Mouse (Mus musculus): ENCODE results near the gene Armh1.
"Not testable (repeated sequence)": the region's sequence is repeated elsewhere in the genome, so short reads cannot be mapped to it uniquely, and the experiment has no call there.

Gene Armh1

DNA sequence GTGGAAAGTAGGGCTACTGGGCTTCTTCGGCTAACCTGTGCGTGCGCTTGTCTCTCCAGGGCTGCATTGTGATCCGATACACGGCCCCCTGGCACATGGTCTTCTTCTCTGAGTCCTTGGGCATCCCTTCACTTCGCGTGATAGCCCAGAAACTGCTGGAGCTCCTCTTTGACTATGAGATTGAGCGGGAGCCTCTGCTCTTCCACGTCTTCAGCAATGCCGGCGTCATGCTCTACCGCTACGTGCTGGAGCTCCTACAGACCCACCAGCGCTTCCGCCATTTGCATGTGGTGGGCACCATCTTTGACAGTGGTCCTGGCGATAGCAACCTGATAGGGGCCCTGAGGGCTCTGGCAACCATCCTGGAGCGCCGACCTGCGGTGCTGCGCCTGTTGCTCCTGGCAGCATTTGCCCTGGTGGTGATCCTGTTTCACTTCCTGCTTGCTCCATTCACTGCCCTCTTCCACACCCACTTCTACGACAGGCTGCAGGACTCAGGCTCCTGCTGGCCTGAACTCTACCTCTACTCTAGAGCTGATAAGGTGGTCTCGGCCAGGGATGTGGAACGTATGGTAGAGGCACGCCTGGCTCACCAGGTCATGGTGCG lies 16.0 kb upstream of the Armh1 start:
- no peak for DNase-seq (ENCODE audit: extremely low read depth, low read depth)

DNA sequence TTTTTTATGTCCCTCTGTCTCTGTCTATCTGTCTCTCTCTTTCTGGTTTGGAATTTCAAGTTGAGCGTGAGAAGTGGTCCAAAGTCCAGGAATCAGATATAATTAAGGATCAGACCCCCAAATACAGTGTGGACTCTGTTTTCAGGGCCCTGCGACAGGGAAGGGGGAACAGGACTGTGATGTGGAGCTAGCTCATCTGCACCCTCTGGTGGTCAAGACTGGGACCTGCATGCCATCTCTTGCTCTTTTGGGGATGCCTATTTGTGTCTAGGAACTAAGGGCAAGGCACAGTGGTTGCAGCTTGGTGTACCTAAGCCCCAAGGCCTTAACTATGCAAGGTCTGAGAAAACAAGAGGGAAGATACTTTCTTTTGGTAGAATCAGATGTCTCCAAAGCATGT lies 15.4 kb upstream of the Armh1 start:
- peak; percentile 50 for DNase-seq (ENCODE audit: extremely low read depth, low read depth)

GRCm38 (mm10) chr4:117262987-117263386 lies 11.1 kb upstream of the Armh1 start:
- no peak for DNase-seq (ENCODE audit: extremely low read depth, low read depth)

GRCm38 (mm10) chr4:117262101-117262913 lies 10.4 kb upstream of the Armh1 start:
- DNase-seq (ENCODE audit: extremely low read depth, low read depth) = no peak

GRCm38 (mm10) chr4:117261222-117261621 lies 9.3 kb upstream of the Armh1 start:
- no peak for DNase-seq (ENCODE audit: extremely low read depth, low read depth)

DNA sequence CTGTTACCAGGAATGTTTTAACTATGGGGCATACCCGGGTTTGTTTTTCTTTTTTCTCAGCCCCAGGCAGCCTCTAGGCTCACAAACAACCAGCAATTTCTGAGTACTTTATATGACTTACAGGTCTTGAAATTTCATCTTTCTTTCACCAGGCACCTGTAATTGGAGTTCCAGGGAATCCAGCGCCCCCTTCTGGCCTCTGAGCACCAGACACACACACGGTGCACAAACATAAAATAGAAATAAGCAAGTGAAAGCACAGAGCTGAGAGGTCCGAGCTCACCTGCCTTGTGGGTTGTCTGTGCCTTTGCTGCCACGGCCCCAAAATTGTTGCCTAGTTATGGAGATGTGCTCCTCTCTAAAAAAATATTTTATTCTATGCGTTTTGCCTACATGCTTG lies 8.0 kb upstream of the Armh1 start:
- not testable (repeated sequence) for DNase-seq (ENCODE audit: extremely low read depth, low read depth)

DNA sequence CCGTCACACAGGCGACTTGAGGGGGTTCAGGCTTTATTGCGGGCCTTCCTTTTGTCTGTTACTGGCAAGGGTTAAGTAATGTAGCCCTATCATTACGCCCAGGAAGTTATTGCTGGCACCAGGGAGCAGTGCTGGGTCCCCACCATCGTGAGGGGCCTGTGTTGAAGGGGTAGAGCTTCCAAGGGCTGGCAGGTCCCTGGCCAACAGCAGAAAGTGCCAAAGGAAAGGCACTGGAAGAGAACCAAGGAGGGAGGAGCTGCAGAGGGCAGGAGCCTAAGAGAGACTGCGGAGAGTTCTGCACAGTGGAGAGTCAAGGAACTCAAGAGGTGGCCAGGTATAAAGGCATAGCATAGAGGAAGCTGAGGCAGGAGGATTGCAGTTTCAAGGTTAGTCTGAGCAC lies 2.7 kb upstream of the Armh1 start:
- DNase-seq (ENCODE audit: extremely low read depth, low read depth) = no peak

GRCm38 (mm10) chr4:117254017-117254627 lies 2.2 kb upstream of the Armh1 start:
- no peak for DNase-seq (ENCODE audit: extremely low read depth, low read depth)

GRCm38 (mm10) chr4:117253218-117254016 lies 1.5 kb upstream of the Armh1 start:
- DNase-seq (ENCODE audit: extremely low read depth, low read depth) = no peak

GRCm38 (mm10) chr4:117252755-117253154 lies 830 bp upstream of the Armh1 start:
- DNase-seq (ENCODE audit: extremely low read depth, low read depth) = no peak

DNA sequence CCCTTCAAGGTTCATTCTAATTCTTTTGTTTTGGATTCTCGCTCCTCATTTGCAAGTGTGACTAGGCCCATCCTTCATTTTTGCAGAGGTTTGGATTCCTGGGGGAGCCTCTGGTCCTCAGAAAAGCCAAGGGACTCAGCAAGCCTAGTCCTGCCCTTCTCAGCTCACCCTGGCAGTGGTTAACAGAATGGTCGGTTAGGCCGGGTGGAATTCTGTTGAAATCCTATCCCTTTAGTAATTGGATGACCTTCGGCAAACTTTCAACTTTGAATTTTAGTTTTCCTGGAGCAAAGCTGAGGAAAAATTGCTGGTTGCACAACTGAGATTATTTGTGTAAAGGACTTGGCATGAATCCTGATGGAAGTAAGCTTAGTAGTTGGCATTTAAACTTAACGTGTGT lies 426 bp upstream of the Armh1 start:
- no peak for DNase-seq (ENCODE audit: extremely low read depth, low read depth)

DNA sequence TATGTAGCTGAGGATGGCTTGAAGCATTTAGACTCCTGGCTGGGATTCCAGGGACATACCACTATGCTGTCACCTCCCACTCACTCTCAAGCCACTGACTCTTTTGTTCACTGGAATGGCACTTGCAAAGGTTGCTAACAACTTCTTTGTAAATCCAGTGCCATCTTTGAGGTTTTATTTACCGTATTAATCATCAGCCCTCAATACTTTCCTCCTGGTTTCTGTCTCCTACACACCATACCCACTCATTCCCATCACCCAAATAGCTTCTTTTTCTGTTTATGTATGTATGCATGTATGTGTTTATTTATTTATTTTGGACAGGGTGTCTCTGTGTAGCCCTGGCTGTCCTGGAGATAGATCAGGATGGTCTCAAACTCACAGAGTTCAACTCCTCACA lies 943 bp downstream of the Armh1 start:
- no peak for DNase-seq (ENCODE audit: extremely low read depth, low read depth)

- DNase-seq (ENCODE audit: extremely low read depth, low read depth) = no peak
Observed at GRCm38 (mm10) chr4:117240867-117241266, 11.1 kb downstream of the Armh1 start.

GRCm38 (mm10) chr4:117239153-117239552 lies 12.8 kb downstream of the Armh1 start:
- no peak for DNase-seq (ENCODE audit: extremely low read depth, low read depth)

GRCm38 (mm10) chr4:117235822-117236221 lies 16.1 kb downstream of the Armh1 start:
- no peak for DNase-seq (ENCODE audit: extremely low read depth, low read depth)

DNA sequence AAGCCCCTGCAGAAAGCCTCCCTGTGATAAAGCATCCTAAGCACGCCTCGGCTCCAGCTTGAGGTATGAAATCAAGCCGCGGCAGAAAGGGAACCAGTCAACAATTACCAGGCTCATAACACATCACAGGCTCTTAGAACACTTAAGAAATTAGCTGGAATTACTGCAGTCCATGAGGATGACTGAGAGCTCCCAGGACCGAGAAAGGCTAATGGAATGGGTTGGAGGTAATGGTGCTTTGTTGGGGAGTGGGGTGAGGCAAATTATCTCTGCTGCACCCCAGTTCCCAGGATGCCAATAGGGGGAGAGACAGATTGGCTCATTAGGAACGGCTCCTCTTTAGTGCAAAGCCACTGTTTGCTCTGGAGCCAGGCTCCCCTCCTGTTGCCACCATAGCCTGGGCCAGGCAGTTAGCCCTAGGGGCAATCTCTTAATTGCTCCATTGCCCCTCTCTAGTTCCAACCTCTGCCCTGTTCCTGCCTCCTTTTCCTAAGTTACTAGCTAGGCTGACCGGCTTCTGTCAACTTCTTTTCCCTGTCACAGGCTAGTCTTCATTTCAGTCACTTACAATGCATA lies 17.7 kb downstream of the Armh1 start:
- no peak for DNase-seq (ENCODE audit: extremely low read depth, low read depth)

GRCm38 (mm10) chr4:117231208-117231607 lies 20.7 kb downstream of the Armh1 start:
- no peak for DNase-seq (ENCODE audit: extremely low read depth, low read depth)

- no peak for DNase-seq (ENCODE audit: extremely low read depth, low read depth)
Observed at GRCm38 (mm10) chr4:117230331-117230730, 21.6 kb downstream of the Armh1 start.

DNA sequence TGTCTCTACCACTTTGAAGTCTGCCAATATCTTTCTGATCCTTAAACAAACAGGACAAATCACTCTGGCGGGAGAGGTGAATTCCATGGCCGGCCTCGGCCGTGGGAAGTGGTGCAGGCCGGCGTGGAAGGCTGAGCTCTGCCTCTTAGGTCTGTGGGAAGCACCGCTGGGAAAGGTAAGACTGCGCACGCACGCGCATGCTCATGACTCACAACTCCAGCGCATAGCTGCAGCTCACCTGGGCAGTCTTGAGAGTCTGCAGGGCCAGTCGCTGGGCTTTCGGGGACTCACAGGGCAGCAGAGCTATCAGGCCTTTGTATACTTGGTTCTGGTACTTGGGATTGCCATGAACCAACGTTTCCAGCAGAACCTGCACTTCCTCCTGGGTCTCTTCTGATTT lies 22.3 kb downstream of the Armh1 start:
- DNase-seq (ENCODE audit: extremely low read depth, low read depth) = no peak

DNA sequence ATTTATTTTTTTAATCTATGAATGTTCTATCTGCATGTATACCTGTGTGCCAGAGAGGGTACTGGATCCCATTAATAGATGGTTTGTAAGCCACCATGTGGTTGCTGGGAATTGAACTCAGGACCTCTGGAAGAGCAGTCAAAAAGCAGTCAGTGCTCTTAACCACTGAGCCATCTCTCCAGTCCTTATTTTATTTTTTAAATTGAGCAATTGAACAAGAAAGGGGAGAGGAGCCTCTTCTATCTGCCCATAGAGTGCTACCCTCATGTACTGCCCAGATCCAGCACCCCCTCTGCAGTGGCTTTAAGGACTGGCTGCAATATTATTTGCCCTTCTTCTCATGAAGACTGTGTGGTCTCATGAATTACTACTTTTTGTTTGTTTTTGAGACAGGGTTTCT lies 26.7 kb downstream of the Armh1 start:
- no peak for DNase-seq (ENCODE audit: extremely low read depth, low read depth)

GRCm38 (mm10) chr4:117224122-117224521 lies 27.8 kb downstream of the Armh1 start:
- DNase-seq (ENCODE audit: extremely low read depth, low read depth) = no peak
